Mouse (Mus musculus): ENCODE measurements around the gene Pik3r2. TPM values are rescaled to one million over a fixed set of nuclear protein-coding genes. Genes with fewer than 3 reads are reported as not detected.

The Pik3r2 gene
- polyA plus RNA-seq, 1 experiment from 2014 or later = 61.6 TPM

- H3K9ac ChIP-seq (ENCODE audit: low read length) = peak overlapping the region; percentile 71
- peaks cover 25% of the 10 kb centered on the region for H3K27me3 ChIP-seq (ENCODE audit: control insufficient read depth, insufficient read depth, low read length)
- no peaks in the 10 kb centered on the region for H3K36me3 ChIP-seq (ENCODE audit: control insufficient read depth, insufficient read depth, low read length)
- DNase-seq (ENCODE audit: low spot score) (no peak), ATAC-seq (replicated peaks; ENCODE audit: low FRiP score) (peak; percentile 6; the same call in 1 of the 2 replicates)
- H3K4me3 ChIP-seq (ENCODE audit: low read depth, low read length) = peak overlapping the region; percentile 58
- H3K4me2 ChIP-seq (ENCODE audit: low read depth, low read length, severe bottlenecking) = peak overlapping the region; percentile 82
- H3K27ac ChIP-seq (ENCODE audit: low read depth, low read length) = no peak overlapping the region
- H3K4me1 ChIP-seq (replicated peaks; ENCODE audit: control insufficient read depth, insufficient read depth, low read length) = peaks cover 23% of the 10 kb centered on the region
- WGBS = under 1% methylated on average over 53 of the region's 54 CpGs
- no peaks in the 10 kb centered on the region for H3K9me3 ChIP-seq (ENCODE audit: control insufficient read depth, low read length)
Observed at GRCm38 (mm10) chr8:70796403-70797080, 20.0 kb upstream of the Pik3r2 start.

- Histone ChIP-seq H3K27ac (ENCODE audit: low read depth, low read length) (no peak overlapping the region), H3K4me3 (ENCODE audit: low read depth, low read length) (no peak overlapping the region), H3K4me2 (ENCODE audit: low read depth, low read length, severe bottlenecking) (no peak overlapping the region), H3K9ac (ENCODE audit: low read length) (no peak overlapping the region), H3K27me3 (ENCODE audit: control insufficient read depth, insufficient read depth, low read length) (peaks cover 21% of the 10 kb centered on the region), H3K36me3 (ENCODE audit: control insufficient read depth, insufficient read depth, low read length) (no peaks in the 10 kb centered on the region), H3K4me1 (replicated peaks; ENCODE audit: control insufficient read depth, insufficient read depth, low read length) (peaks cover 30% of the 10 kb centered on the region), H3K9me3 (ENCODE audit: control insufficient read depth, low read length) (no peaks in the 10 kb centered on the region)
- no peak for ATAC-seq (replicated peaks; ENCODE audit: low FRiP score)
- WGBS = 78% methylated on average over 2 of the region's 2 CpGs
- no peak for DNase-seq (ENCODE audit: low spot score)
Observed at GRCm38 (mm10) chr8:70795370-70795769, 18.9 kb upstream of the Pik3r2 start.

- H3K4me3 ChIP-seq (ENCODE audit: low read depth, low read length) = no peak overlapping the region
Observed at GRCm38 (mm10) chr8:70794215-70794614, 17.7 kb upstream of the Pik3r2 start.

GRCm38 (mm10) chr8:70792700-70793099 is 16.2 kb upstream of the Pik3r2 start:
- DNase-seq (ENCODE audit: low spot score) = peak; percentile 91
- Histone ChIP-seq H3K36me3 (ENCODE audit: control insufficient read depth, insufficient read depth, low read length) (no peaks in the 10 kb centered on the region), H3K4me3 (ENCODE audit: low read depth, low read length) (peak overlapping the region; percentile 46), H3K27ac (ENCODE audit: low read depth, low read length) (peak overlapping the region; percentile 89), H3K4me2 (ENCODE audit: low read depth, low read length, severe bottlenecking) (peak overlapping the region; percentile 72), H3K27me3 (ENCODE audit: control insufficient read depth, insufficient read depth, low read length) (no peaks in the 10 kb centered on the region), H3K9me3 (ENCODE audit: control insufficient read depth, low read length) (no peaks in the 10 kb centered on the region), H3K9ac (ENCODE audit: low read length) (peak overlapping the region; percentile 79), H3K4me1 (replicated peaks; ENCODE audit: control insufficient read depth, insufficient read depth, low read length) (peaks cover 27% of the 10 kb centered on the region)
- ATAC-seq (replicated peaks; ENCODE audit: low FRiP score) = peak; percentile 40
- WGBS = under 1% methylated on average over 20 of the region's 20 CpGs

More at GRCm38 (mm10) chr8:70794215-70794614, 17.7 kb upstream of the Pik3r2 start:
- 86% methylated on average over 2 of the region's 2 CpGs for WGBS
- DNase-seq (ENCODE audit: low spot score) = no peak
- H3K4me2 ChIP-seq (ENCODE audit: low read depth, low read length, severe bottlenecking) = no peak overlapping the region
- no peak overlapping the region for H3K9ac ChIP-seq (ENCODE audit: low read length)
- H3K27me3 ChIP-seq (ENCODE audit: control insufficient read depth, insufficient read depth, low read length) = peaks cover 14% of the 10 kb centered on the region
- no peaks in the 10 kb centered on the region for H3K36me3 ChIP-seq (ENCODE audit: control insufficient read depth, insufficient read depth, low read length)
- no peak for ATAC-seq (replicated peaks; ENCODE audit: low FRiP score)
- peaks cover 30% of the 10 kb centered on the region for H3K4me1 ChIP-seq (replicated peaks; ENCODE audit: control insufficient read depth, insufficient read depth, low read length)
- no peaks in the 10 kb centered on the region for H3K9me3 ChIP-seq (ENCODE audit: control insufficient read depth, low read length)
- H3K27ac ChIP-seq (ENCODE audit: low read depth, low read length) = no peak overlapping the region

GRCm38 (mm10) chr8:70791975-70792691 is 15.6 kb upstream of the Pik3r2 start:
- no peaks in the 10 kb centered on the region for H3K9me3 ChIP-seq (ENCODE audit: control insufficient read depth, low read length)
- DNase-seq (ENCODE audit: low spot score) (peak; percentile 99), ATAC-seq (replicated peaks; ENCODE audit: low FRiP score) (peak; percentile 88)
- H3K27ac ChIP-seq (ENCODE audit: low read depth, low read length) = peak overlapping the region; percentile 89
- peaks cover 25% of the 10 kb centered on the region for H3K4me1 ChIP-seq (replicated peaks; ENCODE audit: control insufficient read depth, insufficient read depth, low read length)
- 5% methylated on average over 57 of the region's 58 CpGs for WGBS
- H3K4me2 ChIP-seq (ENCODE audit: low read depth, low read length, severe bottlenecking) = peak overlapping the region; percentile 72
- peak overlapping the region; percentile 79 for H3K9ac ChIP-seq (ENCODE audit: low read length)
- H3K27me3 ChIP-seq (ENCODE audit: control insufficient read depth, insufficient read depth, low read length) = no peaks in the 10 kb centered on the region
- H3K4me3 ChIP-seq (ENCODE audit: low read depth, low read length) = peak overlapping the region; percentile 46
- no peaks in the 10 kb centered on the region for H3K36me3 ChIP-seq (ENCODE audit: control insufficient read depth, insufficient read depth, low read length)

- H3K9me3 ChIP-seq (ENCODE audit: control insufficient read depth, low read length) = no peaks in the 10 kb centered on the region
- peak overlapping the region; percentile 46; the same call in 1 of the 2 replicates for H3K4me3 ChIP-seq (ENCODE audit: low read depth, low read length)
- ATAC-seq (replicated peaks; ENCODE audit: low FRiP score) = no peak
- WGBS = 78% methylated on average over 7 of the region's 7 CpGs
- peaks cover 22% of the 10 kb centered on the region for H3K4me1 ChIP-seq (replicated peaks; ENCODE audit: control insufficient read depth, insufficient read depth, low read length)
- no peak for DNase-seq (ENCODE audit: low spot score)
- no peak overlapping the region for H3K27ac ChIP-seq (ENCODE audit: low read depth, low read length)
- no peaks in the 10 kb centered on the region for H3K27me3 ChIP-seq (ENCODE audit: control insufficient read depth, insufficient read depth, low read length)
- H3K4me2 ChIP-seq (ENCODE audit: low read depth, low read length, severe bottlenecking) = peak overlapping the region; percentile 72
- H3K36me3 ChIP-seq (ENCODE audit: control insufficient read depth, insufficient read depth, low read length) = no peaks in the 10 kb centered on the region
- H3K9ac ChIP-seq (ENCODE audit: low read length) = peak overlapping the region; percentile 79
Observed at GRCm38 (mm10) chr8:70791294-70791701, 14.8 kb upstream of the Pik3r2 start.

- Histone ChIP-seq H3K9ac (ENCODE audit: low read length) (peak overlapping the region; percentile 79; the same call in 1 of the 2 replicates), H3K27me3 (ENCODE audit: control insufficient read depth, insufficient read depth, low read length) (no peaks in the 10 kb centered on the region), H3K4me2 (ENCODE audit: low read depth, low read length, severe bottlenecking) (no peak overlapping the region), H3K9me3 (ENCODE audit: control insufficient read depth, low read length) (no peaks in the 10 kb centered on the region), H3K27ac (ENCODE audit: low read depth, low read length) (no peak overlapping the region), H3K4me3 (ENCODE audit: low read depth, low read length) (no peak overlapping the region), H3K36me3 (ENCODE audit: control insufficient read depth, insufficient read depth, low read length) (no peaks in the 10 kb centered on the region; the same call in 1 of the 2 replicates), H3K4me1 (replicated peaks; ENCODE audit: control insufficient read depth, insufficient read depth, low read length) (peaks cover 20% of the 10 kb centered on the region)
- DNase-seq (ENCODE audit: low spot score) = no peak
- no peak for ATAC-seq (replicated peaks; ENCODE audit: low FRiP score)
- 74% methylated on average over 8 of the region's 8 CpGs for WGBS
Observed at GRCm38 (mm10) chr8:70790846-70791245, 14.3 kb upstream of the Pik3r2 start.

GRCm38 (mm10) chr8:70789046-70789445 is 12.5 kb upstream of the Pik3r2 start:
- Histone ChIP-seq H3K4me1 (replicated peaks; ENCODE audit: control insufficient read depth, insufficient read depth, low read length) (peaks cover 20% of the 10 kb centered on the region), H3K4me3 (ENCODE audit: low read depth, low read length) (no peak overlapping the region), H3K9me3 (ENCODE audit: control insufficient read depth, low read length) (no peaks in the 10 kb centered on the region), H3K36me3 (ENCODE audit: control insufficient read depth, insufficient read depth, low read length) (no peaks in the 10 kb centered on the region; the same call in 1 of the 2 replicates), H3K27ac (ENCODE audit: low read depth, low read length) (no peak overlapping the region), H3K4me2 (ENCODE audit: low read depth, low read length, severe bottlenecking) (no peak overlapping the region), H3K9ac (ENCODE audit: low read length) (no peak overlapping the region), H3K27me3 (ENCODE audit: control insufficient read depth, insufficient read depth, low read length) (no peaks in the 10 kb centered on the region)
- WGBS = 85% methylated on average over 10 of the region's 10 CpGs
- ATAC-seq (replicated peaks; ENCODE audit: low FRiP score) = no peak
- no peak for DNase-seq (ENCODE audit: low spot score)
